Mouse (Mus musculus) stomach, embryonic 14.5 days (tissue): ENCODE results near the gene Otogl. TPM values are rescaled to one million over a fixed set of nuclear protein-coding genes. Genes with fewer than 3 reads are reported as not detected.

ENCODE experiments used
- ATAC-seq: fragments of 200-750 bp; cut with Nextera tagmentation; 2 replicates; pipeline ENCODE4 v1.8.0; 2017; ENCODE audit warnings: low read depth, moderate TSS enrichment; ENCODE audit not compliant: insufficient number of reproducible peaks, insufficient read depth, low FRiP score
- H3K27ac ChIP-seq: fragments of 300-500 bp; sonication (generic); 2 replicates; pipeline ENCODE4 v1.5.1; 2014; ENCODE audit warnings: mild to moderate bottlenecking, low read length, moderate library complexity, mixed read lengths
- H3K27me3 ChIP-seq: fragments of 300-500 bp; sonication (generic); 2 replicates; pipeline ENCODE4 v1.6.1; 2014; ENCODE audit warnings: low read length, control low read depth, mixed read lengths; ENCODE audit not compliant: control insufficient read depth, insufficient read depth
- H3K36me3 ChIP-seq: fragments of 300-500 bp; sonication (generic); 2 replicates; pipeline ENCODE4 v1.6.1; 2014; ENCODE audit warnings: mild to moderate bottlenecking, control low read depth, low read length, moderate library complexity, mixed read lengths; ENCODE audit not compliant: control insufficient read depth, insufficient read depth
- H3K4me1 ChIP-seq: fragments of 300-500 bp; sonication (generic); 2 replicates; pipeline ENCODE4 v1.6.1; 2014; ENCODE audit warnings: low read length, control low read depth, mixed read lengths; ENCODE audit not compliant: control insufficient read depth, insufficient read depth
- H3K4me2 ChIP-seq: fragments of 300-500 bp; sonication (generic); replicated peaks from 2 replicates; pipeline ENCODE4 v1.6.1; 2014; ENCODE audit warnings: low read depth, low read length, control low read depth
- H3K4me3 ChIP-seq: fragments of 300-500 bp; sonication (generic); 2 replicates; pipeline ENCODE4 v1.5.1; 2014; ENCODE audit warnings: low read depth, low read length, control low read depth
- H3K9ac ChIP-seq: fragments of 300-500 bp; sonication (generic); replicated peaks from 2 replicates; pipeline ENCODE4 v1.6.1; 2014; ENCODE audit warnings: low read depth, mild to moderate bottlenecking, control low read depth, low read length, moderate library complexity, mixed read lengths
- H3K9me3 ChIP-seq: fragments of 300-500 bp; sonication (generic); 2 replicates; pipeline ENCODE4 v1.6.1; 2016; ENCODE audit warnings: low read depth, low read length, control low read depth; ENCODE audit not compliant: control insufficient read depth
- WGBS: fragments of 180-500 bp; shearing (Covaris S2); extraction: QIAGEN DNeasy Blood & Tissue Kit; methylation state at CpG from one replicate; pipeline ENCODE4 v1.1.7; 2014; 5-methylcytosine and 5-hydroxymethylcytosine counted together
- polyA plus RNA-seq: library from polyadenylated mRNA; unstranded; fragments of >200 nt; fragmentation: Nextera tagmentation; extraction: Ambion mirVana; gene quantifications from 2 replicates; pipeline ENCODE4 v1.2.1, GENCODE M21; 2014

The Otogl gene
- polyA plus RNA-seq, 1 experiment from 2014 or later, result 0.10 TPM

DNA sequence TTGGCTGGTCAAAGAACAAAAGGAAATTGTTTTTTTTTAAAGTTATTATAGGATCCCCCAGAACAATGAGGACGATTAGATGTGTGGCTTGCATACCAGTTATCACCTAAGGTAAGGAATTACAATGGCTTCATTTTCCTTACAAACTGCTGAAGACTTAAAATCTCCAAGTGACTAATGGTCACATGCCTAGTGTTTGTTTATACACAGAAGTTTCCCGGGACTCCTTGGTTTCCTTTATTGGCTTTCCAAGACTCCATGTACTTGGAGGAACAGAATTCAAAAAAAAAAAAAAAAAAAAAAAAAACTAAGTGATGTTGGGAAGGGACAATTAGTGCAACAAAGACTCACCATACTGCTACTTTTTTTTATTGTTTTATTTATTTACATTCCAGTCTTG is 11.9 kb upstream of the Otogl start:
- no peak for ATAC-seq
- H3K9me3 ChIP-seq, result no peaks in the 10 kb centered on the region
- WGBS, result 36% methylated on average over 2 of the region's 2 CpGs
- H3K4me1 ChIP-seq, result no peaks in the 10 kb centered on the region
- no peak overlapping the region for H3K4me2 ChIP-seq
- no peaks in the 10 kb centered on the region for H3K36me3 ChIP-seq
- no peak overlapping the region for H3K9ac ChIP-seq
- H3K27me3 ChIP-seq, result no peaks in the 10 kb centered on the region
- no peak overlapping the region for H3K27ac ChIP-seq
- H3K4me3 ChIP-seq, result no peak overlapping the region

DNA sequence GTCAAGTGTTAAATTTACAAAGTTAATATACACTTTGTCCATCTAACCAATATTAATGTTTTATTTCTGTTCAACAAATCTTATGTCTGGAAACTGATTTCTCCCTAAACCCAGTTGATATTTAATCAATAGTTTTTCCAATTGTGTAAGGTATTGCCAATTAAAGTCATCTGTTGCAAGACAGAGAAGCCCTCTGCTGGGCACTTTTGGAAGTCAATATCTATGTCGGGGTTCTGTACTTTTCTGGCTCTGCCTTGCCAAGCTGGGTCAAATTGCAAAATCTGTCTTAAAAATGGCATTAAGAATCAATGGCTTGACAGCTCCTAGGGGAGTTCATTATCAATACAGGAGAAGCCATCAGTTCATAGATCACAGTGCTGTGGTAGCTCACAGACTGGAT is 10.8 kb upstream of the Otogl start:
- H3K4me1 ChIP-seq, result no peaks in the 10 kb centered on the region
- no peak overlapping the region for H3K4me3 ChIP-seq
- H3K9ac ChIP-seq, result no peak overlapping the region
- H3K27ac ChIP-seq, result no peak overlapping the region
- H3K9me3 ChIP-seq, result no peaks in the 10 kb centered on the region
- no peaks in the 10 kb centered on the region for H3K36me3 ChIP-seq
- H3K27me3 ChIP-seq, result no peaks in the 10 kb centered on the region
- H3K4me2 ChIP-seq, result no peak overlapping the region
- ATAC-seq, result no peak
- 21% methylated on average over 1 of the region's 1 CpGs for WGBS

DNA sequence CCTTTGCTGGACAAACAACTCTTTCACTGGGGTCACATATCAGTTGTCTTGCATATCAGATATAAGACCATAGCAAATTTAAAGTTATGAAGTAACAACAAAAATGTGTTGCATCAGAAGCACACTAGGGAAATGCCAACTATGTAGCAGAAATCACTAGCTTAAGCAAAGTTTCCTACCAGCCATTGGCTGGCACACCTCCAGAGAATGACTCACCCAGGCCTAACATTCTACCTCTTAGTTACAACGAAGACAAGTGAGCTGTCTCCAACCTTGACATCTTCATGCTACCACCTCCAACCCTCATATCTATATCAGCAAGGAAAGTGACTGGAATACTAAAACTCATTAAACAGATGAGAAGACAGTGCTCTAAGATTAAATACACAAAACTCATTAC is 9.6 kb upstream of the Otogl start:
- Histone ChIP-seq H3K9ac (no peak overlapping the region), H3K27me3 (no peaks in the 10 kb centered on the region), H3K4me3 (no peak overlapping the region), H3K4me1 (no peaks in the 10 kb centered on the region), H3K9me3 (no peaks in the 10 kb centered on the region), H3K36me3 (no peaks in the 10 kb centered on the region), H3K4me2 (no peak overlapping the region), H3K27ac (no peak overlapping the region)
- ATAC-seq, result no peak
- 20% methylated on average over 1 of the region's 1 CpGs for WGBS

DNA sequence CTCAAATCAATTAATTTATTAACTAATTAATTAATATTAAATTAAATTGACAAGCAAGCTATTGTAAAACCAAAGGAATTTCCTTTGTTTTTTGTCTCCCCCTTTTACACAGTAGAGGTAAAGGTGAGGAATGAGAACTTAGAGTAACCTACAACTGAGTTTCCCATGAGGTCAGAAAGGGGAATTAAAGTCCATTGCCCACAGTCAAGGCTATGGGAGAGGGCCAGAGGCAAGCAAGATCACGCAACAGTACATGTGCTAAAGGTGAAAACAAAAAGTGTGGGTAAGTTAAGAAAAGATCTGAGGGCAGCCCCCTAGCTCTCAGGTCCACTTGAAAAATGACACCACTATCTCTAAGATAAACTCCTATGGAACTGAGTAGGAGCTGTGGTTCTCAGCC is 9.2 kb upstream of the Otogl start:
- H3K36me3 ChIP-seq, result no peaks in the 10 kb centered on the region
- H3K4me1 ChIP-seq, result no peaks in the 10 kb centered on the region
- H3K4me2 ChIP-seq, result no peak overlapping the region
- H3K27me3 ChIP-seq, result no peaks in the 10 kb centered on the region
- WGBS, result 72% methylated on average over 1 of the region's 1 CpGs
- no peak overlapping the region for H3K9ac ChIP-seq
- H3K27ac ChIP-seq, result no peak overlapping the region
- no peak for ATAC-seq
- no peaks in the 10 kb centered on the region for H3K9me3 ChIP-seq
- H3K4me3 ChIP-seq, result no peak overlapping the region

DNA sequence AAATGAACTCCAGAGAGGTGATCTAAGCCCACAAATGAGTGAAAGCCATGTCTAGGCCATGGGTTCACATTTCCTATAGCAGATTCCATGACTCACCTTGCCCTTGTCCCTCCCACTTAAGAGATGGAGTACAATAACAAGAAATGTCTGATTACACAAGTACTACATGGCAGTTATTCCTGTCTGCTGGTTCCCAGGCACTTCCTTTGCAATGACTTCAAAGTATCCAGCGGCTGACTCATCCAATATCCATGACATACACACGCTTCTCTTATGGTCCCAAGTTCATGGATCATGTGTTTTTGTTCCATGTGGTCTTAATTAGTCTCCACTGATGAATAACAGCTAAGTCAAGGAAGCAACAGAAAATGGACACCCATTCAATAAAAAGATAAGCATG is 1.1 kb upstream of the Otogl start:
- no peaks in the 10 kb centered on the region for H3K9me3 ChIP-seq
- H3K4me1 ChIP-seq, result no peaks in the 10 kb centered on the region
- no peaks in the 10 kb centered on the region for H3K36me3 ChIP-seq
- no peak overlapping the region for H3K9ac ChIP-seq
- H3K4me3 ChIP-seq, result no peak overlapping the region
- no peak overlapping the region for H3K27ac ChIP-seq
- 73% methylated on average over 2 of the region's 2 CpGs for WGBS
- no peak for ATAC-seq
- H3K4me2 ChIP-seq, result no peak overlapping the region
- H3K27me3 ChIP-seq, result no peaks in the 10 kb centered on the region

DNA sequence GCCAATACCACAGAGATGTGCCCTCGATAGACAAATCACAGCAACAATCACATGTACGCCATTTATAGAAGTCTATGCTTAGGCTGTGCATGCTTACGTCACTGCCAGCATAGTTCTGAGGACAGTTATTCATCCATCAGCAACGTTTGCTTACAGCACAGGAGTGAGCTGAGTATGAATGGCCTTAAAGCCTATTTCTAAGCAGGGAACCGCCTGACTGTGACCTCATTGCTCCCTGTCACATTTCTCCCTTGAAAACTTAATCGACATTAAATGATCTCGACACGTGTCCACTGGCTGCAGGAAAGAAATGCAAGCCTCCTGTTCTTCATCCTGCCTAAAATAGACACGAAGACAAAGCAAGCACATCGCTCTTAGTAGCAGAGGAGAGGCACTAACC is 5.5 kb downstream of the Otogl start:
- Histone ChIP-seq H3K9me3 (no peaks in the 10 kb centered on the region), H3K4me3 (no peak overlapping the region), H3K9ac (no peak overlapping the region), H3K4me1 (peaks cover 7% of the 10 kb centered on the region; the same call in 1 of the 2 replicates), H3K27ac (peak overlapping the region; percentile 27; the same call in 1 of the 2 replicates), H3K4me2 (no peak overlapping the region), H3K27me3 (no peaks in the 10 kb centered on the region), H3K36me3 (no peaks in the 10 kb centered on the region)
- WGBS, result 48% methylated on average over 10 of the region's 10 CpGs
- no peak for ATAC-seq

DNA sequence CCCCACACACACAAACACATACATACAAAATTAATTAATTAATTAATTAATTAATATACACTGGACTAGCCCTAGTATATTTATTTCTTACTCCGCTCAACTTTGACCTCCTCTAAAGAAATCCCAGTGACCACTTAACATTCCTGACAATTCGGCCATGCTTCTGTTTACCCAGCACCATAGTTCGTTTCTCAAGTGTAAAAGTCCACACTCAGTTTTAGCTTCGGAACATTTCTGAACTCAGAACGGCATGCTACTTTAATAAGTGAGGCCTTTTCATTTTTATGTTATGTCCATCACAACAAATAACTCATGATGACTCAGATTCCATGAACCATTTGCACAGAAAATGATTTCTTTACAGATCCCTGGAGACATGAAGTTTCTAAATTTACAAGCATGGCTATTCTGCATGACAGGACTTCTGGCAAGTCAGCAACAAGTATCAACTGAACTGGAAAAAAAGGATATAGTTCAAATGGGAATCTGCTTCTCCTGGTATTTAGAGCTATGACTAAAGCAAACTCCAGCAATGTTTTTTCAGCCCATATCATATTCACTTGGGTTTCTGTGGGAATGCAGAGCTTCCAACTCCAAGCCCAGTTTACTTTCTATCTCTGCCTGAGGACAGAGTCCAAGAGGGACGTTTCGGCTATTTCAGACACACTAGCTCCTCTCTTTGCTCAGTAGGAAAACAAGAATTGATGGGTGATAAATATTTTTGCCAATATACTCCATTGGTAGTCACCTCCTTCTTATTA is 6.5 kb downstream of the Otogl start:
- Histone ChIP-seq H3K4me2 (no peak overlapping the region), H3K4me1 (peaks cover 7% of the 10 kb centered on the region; the same call in 1 of the 2 replicates), H3K27me3 (no peaks in the 10 kb centered on the region), H3K9ac (no peak overlapping the region), H3K4me3 (no peak overlapping the region), H3K9me3 (no peaks in the 10 kb centered on the region), H3K36me3 (no peaks in the 10 kb centered on the region), H3K27ac (no peak overlapping the region)
- ATAC-seq, result no peak
- 59% methylated on average over 7 of the region's 7 CpGs for WGBS

DNA sequence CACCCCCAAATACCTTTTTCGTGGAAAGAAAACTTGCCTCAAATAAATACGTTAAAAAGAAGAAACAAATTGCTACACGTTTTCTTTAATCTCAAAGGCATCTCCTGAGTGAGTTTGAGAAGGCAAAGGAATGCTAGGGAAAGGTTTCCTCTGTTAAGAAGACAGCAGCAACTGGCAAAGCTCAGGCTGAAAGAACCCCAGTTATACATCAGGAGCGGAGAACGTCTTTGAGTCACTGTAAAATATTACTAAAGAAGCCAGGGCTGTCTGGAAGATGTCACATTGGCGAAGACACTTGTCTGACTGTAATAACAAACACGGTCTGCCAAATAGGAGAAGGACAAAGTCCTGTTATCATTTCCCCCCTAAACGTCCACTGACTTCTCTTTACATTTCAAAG is 10.0 kb downstream of the Otogl start:
- no peak for ATAC-seq
- no peaks in the 10 kb centered on the region for H3K27me3 ChIP-seq
- H3K4me3 ChIP-seq, result no peak overlapping the region
- H3K9me3 ChIP-seq, result no peaks in the 10 kb centered on the region
- H3K4me2 ChIP-seq, result peak overlapping the region; percentile 20; the same call in 1 of the 2 replicates
- WGBS, result 32% methylated on average over 8 of the region's 8 CpGs
- no peaks in the 10 kb centered on the region for H3K36me3 ChIP-seq
- peaks cover 7% of the 10 kb centered on the region; the same call in 1 of the 2 replicates for H3K4me1 ChIP-seq
- peak overlapping the region; percentile 55; the same call in 1 of the 2 replicates for H3K27ac ChIP-seq
- H3K9ac ChIP-seq, result no peak overlapping the region
